Mouse (Mus musculus): ENCODE measurements around the gene Epb41l4b.

GRCm38 (mm10) chr4:56990215-56990584 is 153.0 kb downstream of the Epb41l4b start, which contains the start of gene Frrs1l:
- TF ChIP-seq CTCF (IDR thresholded peaks at IDR 0.05; ENCODE audit: low read depth) (no peak), EP300 (optimal IDR thresholded peaks at IDR 0.05) (no peak)
